In genomic region chr15:42320349-42320748, GRCm38 (mm10) we compare ENCODE assay signal across 21 mouse cellular contexts.
"Had no signal": no experiment of that assay in that cellular context is flagged by ENCODE, and none has a peak within 500 bp of the region (broad histone marks: within the 10 kb centered on the region; RNA-seq: fewer than 3 reads in every experiment).

No protein-coding gene starts in this region.

- H3K4me3 ChIP-seq: layer of hippocampus, adult 2 months; limb, embryonic 12.5 days; limb, embryonic 15.5 days; midbrain, embryonic 10.5 days; neural tube, embryonic 12.5 days; neural tube, embryonic 15.5 days had no signal

- H3K9me3 ChIP-seq: limb, embryonic 12.5 days; limb, embryonic 15.5 days; midbrain, embryonic 10.5 days; neural tube, embryonic 12.5 days; neural tube, embryonic 15.5 days had no signal

- H3K27me3 ChIP-seq: limb, embryonic 12.5 days; limb, embryonic 15.5 days; neural tube, embryonic 12.5 days; neural tube, embryonic 15.5 days had no signal

- H3K4me2 ChIP-seq: limb, embryonic 12.5 days; limb, embryonic 15.5 days; liver, embryonic 11.5 days; lung, embryonic 14.5 days; neural tube, embryonic 12.5 days; neural tube, embryonic 15.5 days had no signal

- ATAC-seq: liver, postnatal 0 days; lung, postnatal 0 days had no signal

- DNase-seq: kidney, postnatal 25 days; layer of hippocampus, adult 9-11 months; liver, postnatal 0 days; lung, embryonic 14.5 days; midbrain, embryonic 14.5 days; right cerebral cortex, adult 18-20 months; right cerebral cortex, postnatal 14 days; right cerebral cortex, postnatal 4 days; thymus, postnatal 25 days had no signal

- H3K36me3 ChIP-seq: limb, embryonic 12.5 days; limb, embryonic 15.5 days; midbrain, embryonic 10.5 days; neural tube, embryonic 12.5 days; neural tube, embryonic 15.5 days had no signal

- H3K4me1 ChIP-seq: limb, embryonic 12.5 days; limb, embryonic 15.5 days; neural tube, embryonic 15.5 days had no signal

- H3K27ac ChIP-seq: kidney, postnatal 0 days; layer of hippocampus, adult 2 months; limb, embryonic 12.5 days; limb, embryonic 15.5 days; liver, embryonic 14.5 days; macrophage; midbrain, embryonic 10.5 days; neural tube, embryonic 12.5 days; neural tube, embryonic 15.5 days; stomach, postnatal 0 days had no signal

- H3K9ac ChIP-seq: limb, embryonic 12.5 days; limb, embryonic 15.5 days; liver, embryonic 14.5 days; liver, postnatal 0 days; lung, embryonic 14.5 days; neural tube, embryonic 12.5 days; neural tube, embryonic 15.5 days had no signal
